Mouse (Mus musculus): ENCODE results near the gene Trhde. TPM values are rescaled to one million over a fixed set of nuclear protein-coding genes. Genes with fewer than 3 reads are reported as not detected.
A peak's percentile ranks its signal among the peaks of the same experiment; 100 is the strongest.

The Trhde gene
- polyA plus RNA-seq, 1 experiment from 2014 or later = 7.7 TPM

DNA sequence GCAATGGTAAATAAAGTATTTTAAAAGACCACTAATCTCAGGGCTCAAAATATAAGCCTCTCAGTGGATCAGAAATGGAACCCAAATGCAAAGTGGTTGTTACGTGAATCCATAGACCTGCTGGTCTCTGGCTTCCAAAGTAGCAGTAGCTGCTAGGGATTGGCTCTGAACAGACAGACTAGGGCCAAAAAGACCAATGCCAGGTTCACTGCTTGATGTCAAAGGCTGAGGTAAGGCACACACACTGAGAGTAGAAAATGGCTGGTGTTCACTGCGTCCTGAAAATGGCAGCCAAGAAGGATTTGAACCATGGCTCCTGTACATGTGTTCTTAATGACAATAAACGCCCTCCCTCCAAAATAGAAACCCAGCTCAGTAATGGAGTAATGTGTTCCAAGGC, 209.1 kb downstream of the Trhde start:
- Histone ChIP-seq H3K9ac (no peak overlapping the region), H3K9me3 (ENCODE audit: control insufficient read depth, low read length) (no peaks in the 10 kb centered on the region), H3K4me1 (replicated peaks; ENCODE audit: control insufficient read depth, insufficient read depth, low read length) (no peaks in the 10 kb centered on the region), H3K27me3 (ENCODE audit: control insufficient read depth, insufficient read depth, low read length) (no peaks in the 10 kb centered on the region), H3K36me3 (replicated peaks; ENCODE audit: control insufficient read depth, insufficient read depth) (no peaks in the 10 kb centered on the region), H3K4me2 (replicated peaks) (no peak overlapping the region), H3K27ac (no peak overlapping the region), H3K4me3 (replicated peaks; ENCODE audit: low read length) (no peak overlapping the region)
- DNase-seq (ENCODE audit: low spot score) (no peak), ATAC-seq (ENCODE audit: low FRiP score) (no peak)
- 86% methylated on average over 3 of the region's 3 CpGs for WGBS

DNA sequence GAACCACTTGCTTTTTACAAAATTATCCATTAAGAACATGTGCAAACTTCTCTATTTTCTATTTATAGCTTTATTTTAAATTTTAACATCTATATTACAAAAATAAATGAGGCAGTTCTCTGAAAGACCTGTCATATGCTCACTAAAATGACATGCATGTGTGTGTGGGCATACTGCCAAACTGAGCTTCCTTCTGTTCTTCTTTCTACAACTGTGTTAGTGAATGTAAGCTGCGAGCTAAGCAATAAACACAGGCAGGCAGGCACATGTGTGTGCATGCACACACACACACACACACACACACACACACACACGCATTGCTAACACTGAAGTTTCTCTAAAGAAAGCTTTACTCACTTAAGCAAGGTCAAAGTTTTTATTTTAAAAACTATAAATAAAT, 223.2 kb downstream of the Trhde start:
- Histone ChIP-seq H3K4me2 (replicated peaks) (no peak overlapping the region), H3K27me3 (ENCODE audit: control insufficient read depth, insufficient read depth, low read length) (no peaks in the 10 kb centered on the region), H3K9me3 (ENCODE audit: control insufficient read depth, low read length) (no peaks in the 10 kb centered on the region), H3K4me3 (replicated peaks; ENCODE audit: low read length) (no peak overlapping the region), H3K27ac (no peak overlapping the region), H3K36me3 (replicated peaks; ENCODE audit: control insufficient read depth, insufficient read depth) (no peaks in the 10 kb centered on the region), H3K4me1 (replicated peaks; ENCODE audit: control insufficient read depth, insufficient read depth, low read length) (no peaks in the 10 kb centered on the region), H3K9ac (no peak overlapping the region)
- WGBS = 85% methylated on average over 2 of the region's 2 CpGs
- DNase-seq (ENCODE audit: low spot score) (no peak), ATAC-seq (ENCODE audit: low FRiP score) (no peak)

GRCm38 (mm10) chr10:114567891-114568290, 234.2 kb downstream of the Trhde start:
- 97% methylated on average over 1 of the region's 1 CpGs for WGBS

DNA sequence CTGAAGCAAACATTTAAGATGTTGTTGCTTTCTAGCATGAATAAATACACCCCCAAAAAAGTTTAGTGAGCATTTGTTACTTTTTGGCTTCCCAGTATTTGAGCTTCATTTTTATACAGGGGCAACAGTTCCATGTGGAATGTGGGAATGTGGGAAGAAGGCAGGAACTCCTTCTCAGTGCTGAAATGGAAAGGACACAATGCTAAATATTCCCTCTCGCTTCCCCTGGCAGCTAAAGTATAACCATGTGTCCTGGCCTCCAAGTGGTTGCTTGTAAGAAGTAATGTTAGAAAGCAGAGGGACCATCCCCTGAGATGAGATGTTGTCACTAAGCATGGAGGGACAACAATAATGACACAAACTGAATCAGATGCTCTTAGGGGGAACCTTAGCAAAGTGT, 292.9 kb downstream of the Trhde start:
- Histone ChIP-seq H3K4me3 (replicated peaks; ENCODE audit: low read length) (no peak overlapping the region), H3K4me2 (replicated peaks) (no peak overlapping the region), H3K36me3 (replicated peaks; ENCODE audit: control insufficient read depth, insufficient read depth) (no peaks in the 10 kb centered on the region), H3K9ac (no peak overlapping the region), H3K9me3 (ENCODE audit: control insufficient read depth, low read length) (no peaks in the 10 kb centered on the region), H3K4me1 (replicated peaks; ENCODE audit: control insufficient read depth, insufficient read depth, low read length) (no peaks in the 10 kb centered on the region), H3K27me3 (ENCODE audit: control insufficient read depth, insufficient read depth, low read length) (no peaks in the 10 kb centered on the region), H3K27ac (no peak overlapping the region)
- 86% methylated on average over 1 of the region's 1 CpGs for WGBS
- ATAC-seq (ENCODE audit: low FRiP score) (no peak), DNase-seq (ENCODE audit: low spot score) (no peak)

More at GRCm38 (mm10) chr10:114567891-114568290, 234.2 kb downstream of the Trhde start:
- H3K27ac ChIP-seq = no peak overlapping the region
- DNase-seq (ENCODE audit: low spot score) (no peak), ATAC-seq (ENCODE audit: low FRiP score) (no peak)
- no peaks in the 10 kb centered on the region for H3K27me3 ChIP-seq (ENCODE audit: control insufficient read depth, insufficient read depth, low read length)
- no peaks in the 10 kb centered on the region for H3K36me3 ChIP-seq (replicated peaks; ENCODE audit: control insufficient read depth, insufficient read depth)
- no peaks in the 10 kb centered on the region for H3K4me1 ChIP-seq (replicated peaks; ENCODE audit: control insufficient read depth, insufficient read depth, low read length)
- no peak overlapping the region for H3K4me3 ChIP-seq (replicated peaks; ENCODE audit: low read length)
- no peak overlapping the region for H3K4me2 ChIP-seq (replicated peaks)
- no peak overlapping the region for H3K9ac ChIP-seq
- no peaks in the 10 kb centered on the region for H3K9me3 ChIP-seq (ENCODE audit: control insufficient read depth, low read length)

- DNase-seq (ENCODE audit: low spot score) = no peak
- no peak overlapping the region for H3K9ac ChIP-seq
- H3K27ac ChIP-seq = no peak overlapping the region
- ATAC-seq (ENCODE audit: low FRiP score) = no peak
- H3K4me3 ChIP-seq (replicated peaks; ENCODE audit: low read length) = no peak overlapping the region
- 71% methylated on average over 4 of the region's 4 CpGs for WGBS
- no peak overlapping the region for H3K4me2 ChIP-seq (replicated peaks)
- no peaks in the 10 kb centered on the region for H3K4me1 ChIP-seq (replicated peaks; ENCODE audit: control insufficient read depth, insufficient read depth, low read length)
- no peaks in the 10 kb centered on the region for H3K27me3 ChIP-seq (ENCODE audit: control insufficient read depth, insufficient read depth, low read length)
- no peaks in the 10 kb centered on the region for H3K9me3 ChIP-seq (ENCODE audit: control insufficient read depth, low read length)
- no peaks in the 10 kb centered on the region for H3K36me3 ChIP-seq (replicated peaks; ENCODE audit: control insufficient read depth, insufficient read depth)
Observed at GRCm38 (mm10) chr10:114488806-114489205, 313.3 kb downstream of the Trhde start.

- H3K27me3 ChIP-seq (ENCODE audit: control insufficient read depth, insufficient read depth, low read length) = no peaks in the 10 kb centered on the region
- H3K36me3 ChIP-seq (replicated peaks; ENCODE audit: control insufficient read depth, insufficient read depth) = no peaks in the 10 kb centered on the region
- no peak overlapping the region for H3K4me2 ChIP-seq (replicated peaks)
- no peaks in the 10 kb centered on the region for H3K4me1 ChIP-seq (replicated peaks; ENCODE audit: control insufficient read depth, insufficient read depth, low read length)
- no peaks in the 10 kb centered on the region for H3K9me3 ChIP-seq (ENCODE audit: control insufficient read depth, low read length)
- no peak for ATAC-seq (ENCODE audit: low FRiP score)
- WGBS = 70% methylated on average over 3 of the region's 3 CpGs
- H3K4me3 ChIP-seq (replicated peaks; ENCODE audit: low read length) = no peak overlapping the region
- no peak overlapping the region for H3K27ac ChIP-seq
- no peak for DNase-seq (ENCODE audit: low spot score)
- no peak overlapping the region for H3K9ac ChIP-seq
Observed at GRCm38 (mm10) chr10:114455591-114455990, 346.5 kb downstream of the Trhde start.

DNA sequence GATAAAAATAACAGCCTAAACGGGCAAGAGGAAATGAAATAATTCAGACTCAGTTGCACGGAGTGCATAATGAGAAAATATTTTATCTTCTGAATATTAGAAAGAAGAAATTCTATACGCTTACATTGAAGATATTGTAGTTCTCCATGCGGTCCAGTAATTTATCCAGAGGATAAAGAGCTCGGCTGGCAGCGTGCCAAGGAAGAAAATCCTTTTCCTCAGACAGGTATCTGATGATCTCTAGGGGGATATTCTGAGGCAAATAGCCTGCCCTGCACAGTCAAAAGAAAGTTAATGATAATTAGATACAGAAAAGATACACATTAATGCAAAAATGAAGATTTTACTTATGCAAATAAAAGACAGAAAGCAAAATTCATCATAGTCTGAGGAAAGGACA, 354.0 kb downstream of the Trhde start:
- 67% methylated on average over 6 of the region's 6 CpGs for WGBS
- no peaks in the 10 kb centered on the region for H3K4me1 ChIP-seq (replicated peaks; ENCODE audit: control insufficient read depth, insufficient read depth, low read length)
- no peak overlapping the region for H3K9ac ChIP-seq
- no peaks in the 10 kb centered on the region for H3K9me3 ChIP-seq (ENCODE audit: control insufficient read depth, low read length)
- ATAC-seq (ENCODE audit: low FRiP score) (no peak), DNase-seq (ENCODE audit: low spot score) (peak; percentile 27)
- H3K27me3 ChIP-seq (ENCODE audit: control insufficient read depth, insufficient read depth, low read length) = no peaks in the 10 kb centered on the region
- H3K36me3 ChIP-seq (replicated peaks; ENCODE audit: control insufficient read depth, insufficient read depth) = no peaks in the 10 kb centered on the region
- no peak overlapping the region for H3K4me3 ChIP-seq (replicated peaks; ENCODE audit: low read length)
- no peak overlapping the region for H3K27ac ChIP-seq
- H3K4me2 ChIP-seq (replicated peaks) = no peak overlapping the region

DNA sequence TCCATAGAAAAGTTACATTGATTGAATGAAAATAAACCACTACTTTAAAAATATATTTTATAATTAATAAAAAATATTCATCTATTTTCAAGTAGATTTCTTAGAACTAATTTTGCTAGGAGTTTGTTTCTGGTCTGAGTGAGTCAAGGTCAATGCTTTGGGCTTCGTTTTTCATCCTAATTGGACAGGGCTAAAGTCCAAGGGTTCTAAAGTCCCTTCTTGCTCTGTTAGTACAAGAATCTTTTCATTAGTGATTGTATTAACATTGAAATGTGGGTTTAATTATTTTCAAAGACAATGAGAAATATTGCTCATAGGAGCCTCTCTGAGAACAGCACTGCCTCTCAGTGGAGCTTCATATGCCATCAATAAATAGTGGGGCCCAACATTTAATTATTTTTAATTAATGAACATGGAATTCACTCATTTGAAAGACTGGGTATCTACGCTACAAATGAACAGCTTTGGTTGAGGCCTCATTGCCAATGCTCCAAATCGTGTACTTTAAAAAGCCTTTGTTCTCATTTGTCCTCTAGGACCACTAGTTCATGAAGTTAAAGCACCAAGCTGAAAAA, 383.1 kb downstream of the Trhde start:
- Histone ChIP-seq H3K36me3 (replicated peaks; ENCODE audit: control insufficient read depth, insufficient read depth) (no peaks in the 10 kb centered on the region), H3K4me3 (replicated peaks; ENCODE audit: low read length) (no peak overlapping the region), H3K9ac (no peak overlapping the region), H3K4me1 (replicated peaks; ENCODE audit: control insufficient read depth, insufficient read depth, low read length) (no peaks in the 10 kb centered on the region), H3K27me3 (ENCODE audit: control insufficient read depth, insufficient read depth, low read length) (no peaks in the 10 kb centered on the region), H3K27ac (no peak overlapping the region), H3K4me2 (replicated peaks) (no peak overlapping the region), H3K9me3 (ENCODE audit: control insufficient read depth, low read length) (0 out of 2 replicates have a peak, but pooled peaks cover 2% of the 10 kb centered on the region)
- ATAC-seq (ENCODE audit: low FRiP score) (no peak), DNase-seq (ENCODE audit: low spot score) (no peak)
- 79% methylated on average over 3 of the region's 3 CpGs for WGBS

GRCm38 (mm10) chr10:114415717-114416116, 386.4 kb downstream of the Trhde start:
- H3K4me2 ChIP-seq (replicated peaks) = no peak overlapping the region
- DNase-seq (ENCODE audit: low spot score) (no peak), ATAC-seq (ENCODE audit: low FRiP score) (no peak)
- H3K36me3 ChIP-seq (replicated peaks; ENCODE audit: control insufficient read depth, insufficient read depth) = no peaks in the 10 kb centered on the region
- no peak overlapping the region for H3K9ac ChIP-seq
- WGBS = 91% methylated on average over 2 of the region's 2 CpGs
- H3K27ac ChIP-seq = no peak overlapping the region
- no peaks in the 10 kb centered on the region for H3K27me3 ChIP-seq (ENCODE audit: control insufficient read depth, insufficient read depth, low read length)
- H3K9me3 ChIP-seq (ENCODE audit: control insufficient read depth, low read length) = no peaks in the 10 kb centered on the region
- no peaks in the 10 kb centered on the region for H3K4me1 ChIP-seq (replicated peaks; ENCODE audit: control insufficient read depth, insufficient read depth, low read length)
- no peak overlapping the region for H3K4me3 ChIP-seq (replicated peaks; ENCODE audit: low read length)

DNA sequence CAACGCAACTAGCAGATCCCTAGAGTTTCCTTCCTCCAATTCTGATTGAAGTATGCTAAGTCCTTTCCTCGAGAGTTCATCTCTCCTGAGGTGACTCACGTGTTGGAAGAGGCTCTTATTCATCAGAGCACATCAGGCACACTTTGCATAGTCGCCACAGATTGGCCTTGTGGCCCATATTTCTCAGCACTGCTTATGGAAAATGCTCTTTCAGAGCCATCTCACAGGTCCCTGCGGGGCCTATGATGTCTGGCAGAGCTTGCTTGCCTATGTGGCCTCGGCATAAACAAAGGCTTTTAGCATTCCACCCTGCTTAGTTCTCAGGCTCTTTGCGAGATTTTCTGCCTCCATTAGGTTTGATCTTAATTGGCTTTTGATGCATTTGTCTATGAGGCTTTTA, 396.8 kb downstream of the Trhde start:
- DNase-seq (ENCODE audit: low spot score) (no peak), ATAC-seq (ENCODE audit: low FRiP score) (no peak)
- Histone ChIP-seq H3K27ac (no peak overlapping the region), H3K36me3 (replicated peaks; ENCODE audit: control insufficient read depth, insufficient read depth) (no peaks in the 10 kb centered on the region), H3K9me3 (ENCODE audit: control insufficient read depth, low read length) (no peaks in the 10 kb centered on the region), H3K9ac (no peak overlapping the region), H3K4me3 (replicated peaks; ENCODE audit: low read length) (no peak overlapping the region), H3K27me3 (ENCODE audit: control insufficient read depth, insufficient read depth, low read length) (no peaks in the 10 kb centered on the region), H3K4me2 (replicated peaks) (no peak overlapping the region), H3K4me1 (replicated peaks; ENCODE audit: control insufficient read depth, insufficient read depth, low read length) (no peaks in the 10 kb centered on the region)
- WGBS = 42% methylated on average over 7 of the region's 7 CpGs
